Mouse (Mus musculus): ENCODE data around the gene Rasal3. TPM values are rescaled to one million over a fixed set of nuclear protein-coding genes. Genes with fewer than 3 reads are reported as not detected.

Rasal3 gene
- 0.50 and 0.52 TPM in 2 replicates for polyA plus RNA-seq (2016; fragmentation: Nextera tagmentation; extraction: Ambion mirVana)

GRCm38 (mm10) chr17:32403417-32403816 lies at the start of gene Rasal3:
TSS of gene Rasal3 (minus strand) at chr17:32403583.
- WGBS, result 81% methylated on average over 8 of the region's 8 CpGs

GRCm38 (mm10) chr17:32452482-32452881 lies 49.1 kb upstream of the Rasal3 start, which contains the start of gene Cyp4f39:
TSS of gene Cyp4f39 (plus strand) at chr17:32452723.
- 1% methylated on average over 19 of the region's 19 CpGs for WGBS
- H3K4me3 ChIP-seq, result peak within 1 kb of the TSS; percentile 50

More at GRCm38 (mm10) chr17:32403417-32403816, at the start of gene Rasal3:
- Histone ChIP-seq H3K4me1 (no peaks in the 10 kb centered on the region), H3K36me3 (replicated peaks) (no peaks in the 10 kb centered on the region), H3K9me3 (no peaks in the 10 kb centered on the region), H3K27ac (no peak within 1 kb of the TSS), H3K4me3 (no peak within 1 kb of the TSS; the same call in 1 of the 2 replicates), H3K27me3 (ENCODE audit: poor library complexity, severe bottlenecking) (peaks cover 23% of the 10 kb centered on the region)
- no peak for DNase-seq (ENCODE audit: extremely low spot score, low spot score)

GRCm38 (mm10) chr17:32450844-32451537 lies 47.6 kb upstream of the Rasal3 start:
- no peak overlapping the region for H3K4me3 ChIP-seq
- no peaks in the 10 kb centered on the region; the same call in 1 of the 2 replicates for H3K9me3 ChIP-seq
- no peak for DNase-seq (ENCODE audit: extremely low spot score, low spot score)
- H3K4me1 ChIP-seq, result peaks cover 12% of the 10 kb centered on the region
- 52% methylated on average over 2 of the region's 2 CpGs for WGBS
- no peaks in the 10 kb centered on the region for H3K36me3 ChIP-seq (replicated peaks)
- no peak overlapping the region for H3K27ac ChIP-seq
- H3K27me3 ChIP-seq (ENCODE audit: poor library complexity, severe bottlenecking), result peaks cover 24% of the 10 kb centered on the region

More at GRCm38 (mm10) chr17:32452482-32452881, 49.1 kb upstream of the Rasal3 start, which contains the start of gene Cyp4f39:
- Histone ChIP-seq H3K27me3 (ENCODE audit: poor library complexity, severe bottlenecking) (peaks cover 24% of the 10 kb centered on the region), H3K9me3 (no peaks in the 10 kb centered on the region; the same call in 1 of the 2 replicates), H3K4me1 (peaks cover 12% of the 10 kb centered on the region), H3K27ac (no peak within 1 kb of the TSS), H3K36me3 (replicated peaks) (no peaks in the 10 kb centered on the region)
- peak; percentile 29 for DNase-seq (ENCODE audit: extremely low spot score, low spot score)

- 97% methylated on average over 1 of the region's 1 CpGs for WGBS
- peaks cover 22% of the 10 kb centered on the region for H3K27me3 ChIP-seq (ENCODE audit: poor library complexity, severe bottlenecking)
- H3K4me1 ChIP-seq, result peaks cover 12% of the 10 kb centered on the region
- H3K36me3 ChIP-seq (replicated peaks), result no peaks in the 10 kb centered on the region
- no peak overlapping the region for H3K27ac ChIP-seq
- DNase-seq (ENCODE audit: extremely low spot score, low spot score), result no peak
- no peaks in the 10 kb centered on the region; the same call in 1 of the 2 replicates for H3K9me3 ChIP-seq
- no peak overlapping the region for H3K4me3 ChIP-seq
These were observed 45.7 kb upstream of the Rasal3 start for GRCm38 (mm10) chr17:32449042-32449441.

- Histone ChIP-seq H3K4me1 (peaks cover 1% of the 10 kb centered on the region), H3K36me3 (replicated peaks) (no peaks in the 10 kb centered on the region), H3K4me3 (no peak overlapping the region), H3K27ac (no peak overlapping the region), H3K9me3 (no peaks in the 10 kb centered on the region; the same call in 1 of the 2 replicates), H3K27me3 (ENCODE audit: poor library complexity, severe bottlenecking) (peaks cover 4% of the 10 kb centered on the region; the same call in 1 of the 2 replicates)
- no peak for DNase-seq (ENCODE audit: extremely low spot score, low spot score)
These were observed 43.8 kb upstream of the Rasal3 start for GRCm38 (mm10) chr17:32447195-32447594.

- no peak for DNase-seq (ENCODE audit: extremely low spot score, low spot score)
- Histone ChIP-seq H3K36me3 (replicated peaks) (no peaks in the 10 kb centered on the region), H3K4me3 (no peak overlapping the region), H3K4me1 (no peaks in the 10 kb centered on the region), H3K27me3 (ENCODE audit: poor library complexity, severe bottlenecking) (no peaks in the 10 kb centered on the region), H3K27ac (no peak overlapping the region), H3K9me3 (no peaks in the 10 kb centered on the region; the same call in 1 of the 2 replicates)
- WGBS, result 80% methylated on average over 5 of the region's 5 CpGs
These were observed 41.6 kb upstream of the Rasal3 start for GRCm38 (mm10) chr17:32445016-32445415.

- no peak overlapping the region for H3K27ac ChIP-seq
- H3K4me3 ChIP-seq, result no peak overlapping the region
- H3K9me3 ChIP-seq, result no peaks in the 10 kb centered on the region
- 80% methylated on average over 6 of the region's 6 CpGs for WGBS
- no peaks in the 10 kb centered on the region for H3K27me3 ChIP-seq (ENCODE audit: poor library complexity, severe bottlenecking)
- no peaks in the 10 kb centered on the region for H3K4me1 ChIP-seq
- no peaks in the 10 kb centered on the region for H3K36me3 ChIP-seq (replicated peaks)
- no peak for DNase-seq (ENCODE audit: extremely low spot score, low spot score)
These were observed 39.9 kb upstream of the Rasal3 start for GRCm38 (mm10) chr17:32443245-32443644.

GRCm38 (mm10) chr17:32437106-32437505 lies 33.7 kb upstream of the Rasal3 start:
- Histone ChIP-seq H3K4me1 (no peaks in the 10 kb centered on the region), H3K4me3 (no peak overlapping the region), H3K27me3 (ENCODE audit: poor library complexity, severe bottlenecking) (no peaks in the 10 kb centered on the region), H3K27ac (no peak overlapping the region), H3K36me3 (replicated peaks) (no peaks in the 10 kb centered on the region), H3K9me3 (no peaks in the 10 kb centered on the region)
- DNase-seq (ENCODE audit: extremely low spot score, low spot score), result no peak
- WGBS, result 92% methylated on average over 4 of the region's 4 CpGs

GRCm38 (mm10) chr17:32435151-32435550 lies 31.8 kb upstream of the Rasal3 start:
- H3K27ac ChIP-seq, result no peak overlapping the region
- H3K4me3 ChIP-seq, result no peak overlapping the region
- no peaks in the 10 kb centered on the region for H3K4me1 ChIP-seq
- no peaks in the 10 kb centered on the region for H3K9me3 ChIP-seq
- no peaks in the 10 kb centered on the region for H3K27me3 ChIP-seq (ENCODE audit: poor library complexity, severe bottlenecking)
- no peak for DNase-seq (ENCODE audit: extremely low spot score, low spot score)
- WGBS, result 76% methylated on average over 5 of the region's 5 CpGs
- no peaks in the 10 kb centered on the region for H3K36me3 ChIP-seq (replicated peaks)

- 83% methylated on average over 4 of the region's 4 CpGs for WGBS
- Histone ChIP-seq H3K27me3 (ENCODE audit: poor library complexity, severe bottlenecking) (no peaks in the 10 kb centered on the region), H3K9me3 (no peaks in the 10 kb centered on the region), H3K27ac (no peak overlapping the region), H3K36me3 (replicated peaks) (no peaks in the 10 kb centered on the region), H3K4me1 (no peaks in the 10 kb centered on the region), H3K4me3 (no peak overlapping the region)
- no peak for DNase-seq (ENCODE audit: extremely low spot score, low spot score)
These were observed 30.9 kb upstream of the Rasal3 start for GRCm38 (mm10) chr17:32434324-32434723.

- Histone ChIP-seq H3K27me3 (ENCODE audit: poor library complexity, severe bottlenecking) (no peaks in the 10 kb centered on the region), H3K4me3 (no peak overlapping the region), H3K9me3 (no peaks in the 10 kb centered on the region), H3K36me3 (replicated peaks) (no peaks in the 10 kb centered on the region), H3K27ac (no peak overlapping the region), H3K4me1 (no peaks in the 10 kb centered on the region)
- DNase-seq (ENCODE audit: extremely low spot score, low spot score), result no peak
- WGBS, result 56% methylated on average over 3 of the region's 3 CpGs
These were observed 28.6 kb upstream of the Rasal3 start for GRCm38 (mm10) chr17:32431972-32432371.

- Histone ChIP-seq H3K27ac (no peak overlapping the region), H3K36me3 (replicated peaks) (no peaks in the 10 kb centered on the region), H3K4me1 (no peaks in the 10 kb centered on the region), H3K9me3 (no peaks in the 10 kb centered on the region), H3K4me3 (no peak overlapping the region), H3K27me3 (ENCODE audit: poor library complexity, severe bottlenecking) (no peaks in the 10 kb centered on the region)
- DNase-seq (ENCODE audit: extremely low spot score, low spot score), result no peak
These were observed 23.2 kb upstream of the Rasal3 start for GRCm38 (mm10) chr17:32426610-32427009.

GRCm38 (mm10) chr17:32424034-32424433 lies 20.7 kb upstream of the Rasal3 start, which contains the start of gene Pglyrp2:
TSS of gene Pglyrp2 (minus strand) at chr17:32424167.
- Histone ChIP-seq H3K4me3 (no peak within 1 kb of the TSS), H3K27ac (no peak within 1 kb of the TSS), H3K9me3 (no peaks in the 10 kb centered on the region), H3K36me3 (replicated peaks) (no peaks in the 10 kb centered on the region), H3K27me3 (ENCODE audit: poor library complexity, severe bottlenecking) (no peaks in the 10 kb centered on the region), H3K4me1 (no peaks in the 10 kb centered on the region)
- WGBS, result 82% methylated on average over 2 of the region's 2 CpGs
- no peak for DNase-seq (ENCODE audit: extremely low spot score, low spot score)

All from forebrain, embryonic 10.5 days (tissue).